Mouse (Mus musculus) liver, embryonic 15.5 days (tissue): ENCODE data around the gene Chst8. TPM values are rescaled to one million over a fixed set of nuclear protein-coding genes. Genes with fewer than 3 reads are reported as not detected.
A peak's percentile ranks its signal among the peaks of the same experiment; 100 is the strongest.

Experiments used
- ATAC-seq: fragments of 200-750 bp; cut with Nextera tagmentation; 2 replicates; pipeline ENCODE4 v1.8.0; 2017; ENCODE audit warnings: moderate number of reproducible peaks, mild to moderate bottlenecking, moderate library complexity; ENCODE audit not compliant: insufficient read depth
- H3K27ac ChIP-seq: fragments of 300-500 bp; sonication (generic); replicated peaks from 2 replicates; pipeline ENCODE4 v1.5.1; 2015; ENCODE audit warnings: mild to moderate bottlenecking, inconsistent platforms
- H3K27me3 ChIP-seq: fragments of 300-500 bp; sonication (generic); 2 replicates; pipeline ENCODE4 v1.6.1; 2015; ENCODE audit warnings: mild to moderate bottlenecking, inconsistent platforms
- H3K36me3 ChIP-seq: fragments of 300-500 bp; sonication (generic); replicated peaks from 2 replicates; pipeline ENCODE4 v1.6.1; 2015; ENCODE audit warnings: moderate library complexity, mild to moderate bottlenecking, inconsistent platforms
- H3K4me1 ChIP-seq: fragments of 300-500 bp; sonication (generic); replicated peaks from 2 replicates; pipeline ENCODE4 v1.6.1; 2015; ENCODE audit warnings: inconsistent platforms
- H3K4me2 ChIP-seq: fragments of 300-500 bp; sonication (generic); 2 replicates; pipeline ENCODE4 v1.6.1; 2015; ENCODE audit warnings: moderate library complexity, mild to moderate bottlenecking, inconsistent platforms
- H3K4me3 ChIP-seq: fragments of 300-500 bp; sonication (generic); replicated peaks from 2 replicates; pipeline ENCODE4 v1.5.1; 2015; ENCODE audit warnings: mild to moderate bottlenecking, inconsistent platforms
- H3K9ac ChIP-seq: fragments of 300-500 bp; sonication (generic); 2 replicates; pipeline ENCODE4 v1.6.1; 2015; ENCODE audit warnings: moderate library complexity, mild to moderate bottlenecking, inconsistent platforms
- H3K9me3 ChIP-seq: fragments of 300-500 bp; sonication (generic); replicated peaks from 2 replicates; pipeline ENCODE4 v1.6.1; 2016; ENCODE audit warnings: inconsistent platforms
- WGBS: fragments of 180-500 bp; shearing (Covaris S2); methylation state at CpG from one replicate; pipeline ENCODE4 v1.1.7; 2015; ENCODE audit warnings: mixed read lengths; ENCODE audit not compliant: insufficient replicate concordance; 5-methylcytosine and 5-hydroxymethylcytosine counted together
- polyA plus RNA-seq: library from polyadenylated mRNA; unstranded; fragments of >200 nt; fragmentation: Nextera tagmentation; extraction: Ambion mirVana; gene quantifications from 2 replicates; pipeline ENCODE4 v1.2.1, GENCODE M21; 2015

Gene Chst8
- polyA plus RNA-seq, 1 experiment from 2014 or later = 0.69 TPM

DNA sequence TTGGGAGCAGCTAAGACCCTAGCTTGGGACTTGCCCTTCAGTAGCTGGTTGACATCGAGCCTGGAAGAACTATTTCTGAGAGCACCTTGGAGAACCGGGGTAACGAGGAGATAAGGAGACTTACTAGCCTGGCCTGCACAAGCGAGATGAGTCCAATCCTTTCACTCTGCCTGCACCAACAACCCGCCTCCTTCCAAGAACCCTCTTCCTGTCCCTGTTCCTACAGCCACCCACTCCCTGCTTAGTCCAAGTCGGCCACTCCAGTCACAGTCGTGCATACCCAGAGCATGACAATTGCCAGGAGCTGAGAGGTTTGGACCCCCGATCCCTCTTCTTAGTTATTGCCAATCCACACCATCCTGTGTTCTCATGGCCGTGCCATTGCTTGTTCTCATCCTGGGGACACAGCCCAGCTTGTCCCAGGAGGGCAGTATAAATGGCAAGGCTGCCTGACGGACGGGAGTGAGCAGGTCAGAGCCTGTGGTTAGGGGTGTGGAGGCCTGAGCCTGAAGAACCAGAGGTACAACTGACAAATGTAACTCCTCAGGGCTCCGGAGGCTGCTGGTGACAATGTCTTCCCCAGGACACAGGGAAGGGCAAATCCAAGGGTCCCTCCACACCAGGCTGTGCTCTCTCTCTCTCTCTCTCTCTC is 166.2 kb downstream of the Chst8 start:
- Histone ChIP-seq H3K4me2 (no peak overlapping the region), H3K9me3 (no peaks in the 10 kb centered on the region), H3K36me3 (no peaks in the 10 kb centered on the region), H3K27me3 (peaks cover 2% of the 10 kb centered on the region; the same call in 1 of the 2 replicates), H3K4me3 (no peak overlapping the region), H3K4me1 (no peaks in the 10 kb centered on the region), H3K9ac (no peak overlapping the region), H3K27ac (no peak overlapping the region)
- 59% methylated on average over 12 of the region's 12 CpGs for WGBS
- no peak for ATAC-seq

DNA sequence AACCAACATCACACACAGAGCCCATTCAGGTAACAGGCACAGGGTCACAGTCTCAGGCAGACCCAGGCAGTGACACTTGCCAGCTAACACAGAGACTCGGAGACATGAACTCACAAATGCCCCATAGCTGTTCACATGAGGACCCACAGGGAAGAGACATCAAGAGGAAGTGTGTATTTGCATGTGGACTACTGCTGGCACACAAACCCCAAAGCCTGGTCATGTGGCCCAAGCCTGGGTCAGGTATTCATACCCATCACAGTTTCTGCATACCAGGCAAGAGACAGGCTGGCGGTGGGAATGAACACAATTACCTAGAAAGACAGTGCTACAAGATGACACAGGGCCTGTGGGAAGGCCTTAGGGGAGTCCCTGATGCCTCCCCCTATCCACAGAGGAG is 166.9 kb downstream of the Chst8 start:
- Histone ChIP-seq H3K4me2 (no peak overlapping the region), H3K27ac (no peak overlapping the region), H3K9ac (no peak overlapping the region), H3K36me3 (no peaks in the 10 kb centered on the region), H3K4me3 (no peak overlapping the region), H3K4me1 (no peaks in the 10 kb centered on the region), H3K9me3 (no peaks in the 10 kb centered on the region), H3K27me3 (no peaks in the 10 kb centered on the region)
- 51% methylated on average over 2 of the region's 2 CpGs for WGBS
- ATAC-seq = no peak

DNA sequence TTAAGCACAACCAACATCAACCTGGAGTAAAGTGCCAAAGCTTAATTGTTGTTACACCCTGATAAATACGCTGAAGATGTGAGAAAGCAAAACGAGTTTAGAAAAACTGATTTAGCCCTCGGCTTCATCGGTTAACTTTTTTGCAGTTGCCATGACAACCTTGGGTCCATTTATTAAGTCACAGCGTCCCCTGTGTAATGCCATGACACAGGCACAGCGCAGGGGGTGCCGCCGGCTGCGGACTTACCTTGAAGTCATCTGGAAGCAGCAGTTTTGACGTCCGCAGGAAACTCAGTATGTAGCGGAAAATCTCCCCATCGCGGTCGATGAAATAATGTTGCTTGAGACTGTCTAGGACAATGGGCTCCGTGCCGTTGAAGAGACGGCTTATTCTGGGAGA is 167.9 kb downstream of the Chst8 start:
- ATAC-seq = no peak
- Histone ChIP-seq H3K36me3 (no peaks in the 10 kb centered on the region), H3K4me3 (no peak overlapping the region), H3K27me3 (no peaks in the 10 kb centered on the region), H3K9ac (no peak overlapping the region), H3K4me1 (no peaks in the 10 kb centered on the region), H3K4me2 (no peak overlapping the region), H3K27ac (no peak overlapping the region), H3K9me3 (no peaks in the 10 kb centered on the region)
- WGBS = 74% methylated on average over 18 of the region's 18 CpGs

DNA sequence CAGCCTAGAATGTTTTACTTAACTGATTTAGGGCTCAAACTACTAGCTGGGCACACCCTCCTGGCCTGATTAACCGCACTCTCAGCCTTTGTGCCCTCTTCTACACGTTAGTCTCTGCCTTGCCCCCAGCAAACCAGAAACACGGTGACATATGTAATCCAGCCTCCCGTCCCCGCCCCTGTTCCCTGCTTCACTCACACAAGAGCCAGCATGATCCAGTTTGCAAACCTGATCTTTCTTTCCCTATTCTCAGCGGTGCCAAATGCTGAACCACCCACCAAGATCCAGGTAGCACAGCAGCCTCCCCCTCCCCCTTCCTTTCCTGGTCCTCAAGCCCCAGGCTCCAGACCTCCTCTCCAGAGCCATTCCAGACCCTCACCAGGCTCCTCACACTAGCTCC is 169.2 kb downstream of the Chst8 start:
- WGBS = 57% methylated on average over 6 of the region's 6 CpGs
- H3K4me3 ChIP-seq = no peak overlapping the region

DNA sequence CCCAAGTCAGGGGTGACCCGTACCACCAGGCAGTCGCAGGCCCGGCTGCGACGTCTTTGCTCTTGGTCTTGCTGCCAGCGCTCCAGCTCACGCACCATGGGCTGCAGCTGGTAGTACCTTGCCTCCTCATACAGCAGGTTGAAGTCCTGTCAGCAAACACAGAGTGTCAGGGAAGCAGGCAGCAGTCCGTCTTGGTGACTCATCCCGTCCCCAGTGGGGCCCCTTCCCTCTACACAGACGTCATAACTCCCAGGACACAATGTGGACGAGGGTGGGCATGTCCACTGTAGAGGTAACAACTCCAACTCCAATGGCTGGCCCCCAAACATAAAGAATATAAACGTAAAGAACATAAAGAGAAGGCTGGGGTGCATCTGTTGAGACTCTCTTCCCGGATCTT is 170.5 kb downstream of the Chst8 start:
- Histone ChIP-seq H3K27ac (no peak overlapping the region), H3K9me3 (no peaks in the 10 kb centered on the region), H3K9ac (no peak overlapping the region), H3K4me1 (no peaks in the 10 kb centered on the region), H3K36me3 (no peaks in the 10 kb centered on the region), H3K4me3 (no peak overlapping the region), H3K27me3 (no peaks in the 10 kb centered on the region), H3K4me2 (no peak overlapping the region)
- WGBS = 72% methylated on average over 13 of the region's 13 CpGs
- ATAC-seq = no peak

More for the DNA sequence above, 169.2 kb downstream of the Chst8 start:
- no peaks in the 10 kb centered on the region for H3K9me3 ChIP-seq
- no peak overlapping the region for H3K27ac ChIP-seq
- H3K36me3 ChIP-seq = no peaks in the 10 kb centered on the region
- no peak for ATAC-seq
- no peak overlapping the region for H3K4me2 ChIP-seq
- no peak overlapping the region for H3K9ac ChIP-seq
- no peaks in the 10 kb centered on the region for H3K4me1 ChIP-seq
- no peaks in the 10 kb centered on the region for H3K27me3 ChIP-seq

DNA sequence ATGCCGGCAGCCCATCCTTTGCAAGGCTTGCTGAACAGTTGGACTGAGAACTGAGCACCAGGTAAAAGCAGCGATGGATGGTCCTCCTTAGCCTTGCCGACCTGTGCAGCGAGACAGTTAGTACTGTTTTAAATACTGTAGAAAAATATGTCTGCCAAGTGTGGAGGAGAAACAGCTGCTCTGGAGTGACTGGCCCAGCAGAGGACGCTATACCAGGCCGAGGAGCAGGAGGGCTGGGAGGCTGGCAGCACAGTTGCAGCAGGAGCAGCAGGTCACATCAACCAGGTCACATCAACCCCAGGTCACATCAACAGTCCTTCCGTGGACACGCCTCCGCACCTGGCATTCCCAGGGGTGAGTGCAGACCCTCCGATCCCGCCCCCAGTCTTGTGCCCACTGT is 172.7 kb downstream of the Chst8 start:
- Histone ChIP-seq H3K4me1 (no peaks in the 10 kb centered on the region), H3K27ac (no peak overlapping the region), H3K4me3 (no peak overlapping the region), H3K27me3 (no peaks in the 10 kb centered on the region), H3K9me3 (no peaks in the 10 kb centered on the region), H3K9ac (no peak overlapping the region), H3K36me3 (no peaks in the 10 kb centered on the region), H3K4me2 (no peak overlapping the region)
- ATAC-seq = no peak
- WGBS = 75% methylated on average over 11 of the region's 11 CpGs

DNA sequence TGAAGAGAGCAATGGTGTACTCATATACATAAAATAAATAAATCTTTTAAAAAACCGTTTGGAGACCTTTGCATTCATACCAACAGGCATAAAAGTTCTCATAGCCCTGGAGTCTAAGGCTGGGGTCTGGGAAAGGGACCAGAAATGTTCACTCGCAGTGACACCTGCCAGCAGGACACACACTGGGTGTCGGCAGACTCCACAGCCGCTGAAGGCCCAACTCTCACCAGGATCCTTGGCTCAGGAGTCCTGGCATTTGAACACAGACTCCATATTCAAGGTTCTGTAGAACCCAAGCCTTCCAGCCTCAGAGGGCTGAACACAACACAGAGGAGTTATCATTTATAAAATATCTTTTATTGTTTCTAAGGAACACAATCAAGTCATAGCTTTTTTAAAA is 175.8 kb downstream of the Chst8 start:
- Histone ChIP-seq H3K36me3 (no peaks in the 10 kb centered on the region), H3K4me1 (no peaks in the 10 kb centered on the region), H3K27me3 (no peaks in the 10 kb centered on the region), H3K9me3 (no peaks in the 10 kb centered on the region), H3K4me2 (no peak overlapping the region), H3K27ac (no peak overlapping the region), H3K9ac (no peak overlapping the region), H3K4me3 (no peak overlapping the region)
- WGBS = 58% methylated on average over 4 of the region's 4 CpGs
- no peak for ATAC-seq

DNA sequence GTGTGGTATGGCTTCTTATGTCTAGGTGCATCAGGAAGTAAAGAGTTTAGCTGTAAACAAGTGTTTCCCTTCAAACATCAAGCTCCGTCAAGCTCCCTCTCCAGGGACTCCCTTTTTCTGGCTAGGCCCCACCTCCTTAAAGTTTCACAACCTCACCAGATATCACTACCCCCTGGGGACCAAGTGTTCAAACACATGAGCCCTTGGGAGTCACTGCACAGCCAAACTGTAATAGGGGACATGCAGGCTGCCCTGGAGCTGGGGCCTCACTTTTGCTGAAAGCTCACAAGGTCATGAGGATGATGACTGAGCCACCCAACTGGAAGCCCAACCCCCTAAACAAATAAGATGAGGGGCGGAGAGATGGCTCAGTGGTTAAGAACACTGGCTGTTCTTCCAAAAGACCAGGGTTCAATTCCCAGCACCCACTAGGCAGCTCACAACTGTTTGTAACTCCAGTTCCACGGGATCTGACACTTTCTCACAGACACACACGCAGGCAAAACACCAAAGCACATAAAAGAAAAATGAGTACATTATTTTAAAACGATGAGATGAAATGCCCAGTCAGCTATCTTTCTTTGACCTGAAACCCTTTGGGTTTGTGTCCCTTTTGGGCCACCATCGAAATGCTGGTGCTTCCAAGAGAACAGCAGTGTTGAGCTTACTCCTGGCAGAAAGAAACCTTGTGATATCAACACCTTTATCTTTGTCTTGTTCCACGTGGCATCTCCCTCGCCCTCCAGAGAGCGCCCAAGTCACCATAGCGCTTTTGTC is 179.4 kb downstream of the Chst8 start:
- Histone ChIP-seq H3K4me2 (no peak overlapping the region), H3K9me3 (no peaks in the 10 kb centered on the region), H3K27ac (no peak overlapping the region), H3K36me3 (no peaks in the 10 kb centered on the region), H3K27me3 (no peaks in the 10 kb centered on the region), H3K9ac (no peak overlapping the region), H3K4me3 (no peak overlapping the region), H3K4me1 (peaks cover 7% of the 10 kb centered on the region; the same call in 1 of the 2 replicates)
- ATAC-seq = no peak
- WGBS = 63% methylated on average over 10 of the region's 10 CpGs

DNA sequence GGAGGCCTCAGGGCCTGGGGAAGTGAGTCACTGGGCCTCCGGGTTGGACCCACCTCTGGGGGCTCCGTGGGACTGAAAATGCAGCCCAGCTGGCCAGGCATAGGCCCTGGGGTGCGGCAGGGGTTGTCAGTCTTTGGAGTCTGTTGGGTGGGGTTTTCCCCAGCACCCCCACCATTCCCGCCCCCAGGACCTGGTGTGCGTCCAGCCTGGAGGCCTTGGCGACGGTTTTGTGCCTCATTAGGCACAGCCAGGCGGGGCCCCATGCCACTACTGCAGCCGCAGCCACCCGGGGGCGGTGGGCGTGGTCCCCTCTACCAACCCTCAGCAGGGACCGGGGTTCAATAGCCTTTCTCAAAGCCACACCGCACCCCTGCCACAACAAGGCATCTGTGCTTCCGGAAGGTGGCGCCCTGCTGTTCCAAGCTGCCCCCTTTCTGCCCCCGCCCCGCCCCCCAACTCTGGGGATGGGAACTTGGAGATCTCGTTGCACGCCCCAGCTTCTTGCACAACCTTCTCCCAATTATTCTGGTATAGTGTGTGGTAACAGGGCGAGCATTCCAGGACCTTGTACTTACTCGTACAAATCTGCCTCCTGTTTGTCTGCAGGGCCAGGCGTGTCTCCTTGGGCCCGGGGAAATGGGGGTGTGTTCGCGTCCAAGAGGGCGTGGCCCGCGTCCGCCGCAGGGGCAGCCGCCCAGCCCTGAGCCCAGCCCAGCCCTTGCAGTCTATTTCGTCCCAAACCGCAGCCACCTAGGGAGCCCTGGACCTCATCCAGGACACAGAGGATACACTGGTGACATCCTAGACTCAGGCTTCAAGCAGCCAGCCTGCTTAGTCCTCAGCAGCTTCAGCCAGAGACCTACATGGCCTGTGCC is 182.1 kb downstream of the Chst8 start:
- WGBS = under 1% methylated on average over 34 of the region's 34 CpGs
- Histone ChIP-seq H3K4me3 (peak overlapping the region; percentile 21), H3K36me3 (no peaks in the 10 kb centered on the region), H3K9ac (no peak overlapping the region), H3K4me2 (peak overlapping the region; percentile 56), H3K27ac (no peak overlapping the region), H3K27me3 (no peaks in the 10 kb centered on the region), H3K9me3 (no peaks in the 10 kb centered on the region), H3K4me1 (peaks cover 7% of the 10 kb centered on the region; the same call in 1 of the 2 replicates)
- peak; percentile 68 for ATAC-seq

DNA sequence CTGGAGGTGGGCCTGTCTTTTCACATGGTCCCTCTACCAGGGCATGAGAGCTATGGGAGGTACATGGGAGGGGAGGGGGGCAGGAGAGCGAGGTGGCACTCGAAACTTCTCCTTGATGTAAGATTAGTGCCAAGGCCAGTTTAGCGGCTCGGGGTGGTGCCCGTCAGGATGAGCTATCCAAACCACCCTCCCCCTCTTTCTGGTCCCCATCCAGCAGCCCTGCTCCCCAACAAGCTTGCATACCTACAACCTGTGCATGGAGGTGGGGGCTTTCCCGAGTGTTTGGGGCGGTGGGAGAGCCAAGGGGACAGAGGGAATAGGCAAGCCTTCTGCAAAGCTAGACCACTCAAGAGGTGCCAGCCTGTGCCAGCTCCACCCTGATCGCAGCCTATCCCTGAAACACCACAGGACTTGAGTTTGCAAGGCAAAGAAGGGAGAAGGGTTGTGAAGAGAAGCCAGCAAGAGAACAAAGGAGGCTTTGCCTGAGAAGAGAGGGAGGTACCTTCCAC is 182.8 kb downstream of the Chst8 start:
- Histone ChIP-seq H3K9ac (no peak overlapping the region), H3K27ac (no peak overlapping the region), H3K36me3 (no peaks in the 10 kb centered on the region), H3K9me3 (no peaks in the 10 kb centered on the region), H3K4me3 (no peak overlapping the region), H3K4me1 (peaks cover 7% of the 10 kb centered on the region; the same call in 1 of the 2 replicates), H3K4me2 (0 out of 2 replicates have a peak overlapping the region, but pooled peaks have one; percentile 56), H3K27me3 (no peaks in the 10 kb centered on the region; the same call in 1 of the 2 replicates)
- ATAC-seq = no peak
- 43% methylated on average over 8 of the region's 8 CpGs for WGBS
